Mouse (Mus musculus) stomach, postnatal 0 days (tissue): ENCODE results near the gene Slc25a19.

Source experiments
- CTCF ChIP-seq: IDR thresholded peaks from 2 replicates; pipeline ENCODE4 v1.5.1; 2016; ENCODE audit warnings: antibody characterized with exemption, low read depth, mild to moderate bottlenecking, moderate library complexity
- EP300 ChIP-seq: optimal IDR thresholded peaks from 2 replicates; pipeline ENCODE3; 2016; ENCODE audit warnings: antibody characterized with exemption

DNA sequence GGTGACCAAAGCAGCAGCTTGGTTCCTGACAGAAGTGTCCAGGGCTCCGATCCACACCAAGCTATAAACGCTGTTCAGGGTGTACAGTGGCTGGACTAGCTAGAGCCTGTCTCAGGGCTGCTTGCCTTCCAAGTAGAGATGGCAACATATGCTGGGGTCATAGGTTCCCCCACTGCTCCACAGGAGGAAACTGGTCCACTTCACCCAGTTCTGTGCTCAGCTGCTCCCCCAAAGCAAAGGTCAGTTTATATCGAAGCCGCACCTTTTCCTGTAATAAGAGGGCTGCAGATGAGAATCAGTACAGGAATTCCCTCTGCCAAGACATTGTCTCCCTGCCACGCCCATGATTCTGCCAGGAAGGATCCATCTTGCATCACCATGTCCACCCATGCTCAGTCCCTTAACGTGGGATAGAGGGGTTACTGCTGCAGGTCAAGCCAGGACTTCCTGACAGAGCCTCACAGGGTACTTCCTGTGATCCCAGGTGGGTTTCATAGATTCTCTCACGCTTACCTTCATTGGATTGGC lies 42.5 kb downstream of the Slc25a19 start:
- no peak for TF ChIP-seq CTCF
- TF ChIP-seq EP300, result no peak
